Mouse (Mus musculus): ENCODE measurements at regions not wholly inside any gene's neighbourhood (a gene's known extent, or its start where the extent isn't known, plus 50 kb on each side); places are given as distances from the start of the nearest gene placed in this dataset.

DNA sequence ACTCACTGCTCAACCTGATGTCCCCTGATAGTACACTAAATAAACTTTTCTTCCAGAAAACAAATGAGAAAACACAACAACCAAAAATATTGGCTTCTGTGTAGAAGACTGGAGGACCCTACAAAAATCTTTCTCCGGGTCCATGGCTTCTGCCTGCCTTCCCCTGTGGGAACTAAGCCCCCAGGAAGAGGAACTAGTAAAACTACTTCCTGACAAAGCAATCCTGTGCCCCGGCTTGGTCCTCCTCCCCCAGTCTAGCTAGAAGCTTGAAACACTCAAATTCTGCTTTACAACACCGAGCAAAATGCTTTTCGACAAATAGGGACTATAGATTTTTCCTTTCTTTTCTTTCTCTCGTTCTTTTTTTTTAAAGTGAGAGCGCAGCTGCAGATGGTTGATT lies 51.3 kb upstream of the Mki67 start:
- Histone ChIP-seq H3K4me1 (ENCODE audit: control insufficient read depth, insufficient read depth, low read length) (no peaks in the 10 kb centered on the region), H3K27ac (ENCODE audit: low read depth, low read length) (no peak overlapping the region), H3K36me3 (ENCODE audit: control insufficient read depth, insufficient read depth, low read length) (no peaks in the 10 kb centered on the region), H3K27me3 (ENCODE audit: control insufficient read depth, insufficient read depth, low read length) (no peaks in the 10 kb centered on the region), H3K9ac (ENCODE audit: low read length) (no peak overlapping the region), H3K9me3 (ENCODE audit: control insufficient read depth, low read length) (no peaks in the 10 kb centered on the region), H3K4me2 (no peak overlapping the region), H3K4me3 (ENCODE audit: low read depth, low read length) (no peak overlapping the region)
- ATAC-seq (ENCODE audit: low FRiP score) (no peak), DNase-seq (ENCODE audit: low spot score, missing footprints) (no peak)
- WGBS = 90% methylated on average over 6 of the region's 6 CpGs

DNA sequence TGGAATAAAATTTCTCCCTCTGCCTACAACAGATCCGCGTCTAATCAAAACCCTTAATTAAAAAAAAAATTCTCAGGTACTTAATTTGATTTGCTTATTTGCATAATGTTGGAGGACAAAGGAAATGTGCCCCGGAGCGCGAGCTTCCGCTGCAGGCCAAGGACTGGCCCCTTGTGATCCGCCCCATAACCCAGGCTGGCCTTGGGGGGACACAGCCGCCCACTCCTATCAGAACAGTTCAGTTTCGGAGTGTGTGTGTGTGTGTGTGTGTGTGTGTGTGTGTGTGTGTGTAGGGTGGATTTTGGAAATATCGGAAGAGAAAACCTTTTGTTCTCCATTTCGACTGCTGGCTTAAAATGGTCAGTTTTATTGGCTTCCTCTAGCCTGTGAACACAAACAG lies 51.9 kb upstream of the Mki67 start:
- ATAC-seq (ENCODE audit: low FRiP score) = no peak
- Histone ChIP-seq H3K4me3 (ENCODE audit: low read depth, low read length) (no peak overlapping the region), H3K36me3 (ENCODE audit: control insufficient read depth, insufficient read depth, low read length) (no peaks in the 10 kb centered on the region), H3K9me3 (ENCODE audit: control insufficient read depth, low read length) (no peaks in the 10 kb centered on the region), H3K4me2 (no peak overlapping the region), H3K9ac (ENCODE audit: low read length) (no peak overlapping the region), H3K27ac (ENCODE audit: low read depth, low read length) (no peak overlapping the region), H3K4me1 (ENCODE audit: control insufficient read depth, insufficient read depth, low read length) (no peaks in the 10 kb centered on the region), H3K27me3 (ENCODE audit: control insufficient read depth, insufficient read depth, low read length) (no peaks in the 10 kb centered on the region)
- no peak for DNase-seq (ENCODE audit: low spot score, missing footprints)
- 89% methylated on average over 11 of the region's 11 CpGs for WGBS

DNA sequence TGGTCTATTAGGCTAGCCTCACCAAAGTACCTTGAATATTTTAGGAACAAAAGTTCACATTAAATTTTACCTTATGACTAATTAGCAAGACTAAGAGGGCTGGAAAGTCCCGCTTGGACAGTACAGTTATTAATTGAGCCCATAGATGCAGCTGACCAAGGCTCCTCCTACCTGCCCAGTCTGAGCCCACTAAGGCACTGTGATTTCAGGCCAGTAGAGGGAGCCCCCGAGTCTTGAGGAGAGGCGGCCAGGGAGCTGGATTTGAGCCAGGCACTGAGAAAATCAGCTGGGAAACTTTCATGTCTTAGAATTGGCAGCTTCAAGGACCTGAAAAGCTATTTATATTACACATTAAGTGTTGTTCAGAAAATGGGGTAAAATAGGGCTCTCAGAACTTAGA lies 52.4 kb upstream of the Mki67 start:
- Histone ChIP-seq H3K4me1 (ENCODE audit: control insufficient read depth, insufficient read depth, low read length) (no peaks in the 10 kb centered on the region), H3K4me2 (no peak overlapping the region), H3K4me3 (ENCODE audit: low read depth, low read length) (no peak overlapping the region), H3K36me3 (ENCODE audit: control insufficient read depth, insufficient read depth, low read length) (no peaks in the 10 kb centered on the region), H3K27ac (ENCODE audit: low read depth, low read length) (no peak overlapping the region), H3K27me3 (ENCODE audit: control insufficient read depth, insufficient read depth, low read length) (no peaks in the 10 kb centered on the region), H3K9ac (ENCODE audit: low read length) (no peak overlapping the region), H3K9me3 (ENCODE audit: control insufficient read depth, low read length) (no peaks in the 10 kb centered on the region)
- WGBS = 14% methylated on average over 3 of the region's 3 CpGs
- DNase-seq (ENCODE audit: low spot score, missing footprints) (peak; percentile 97), ATAC-seq (ENCODE audit: low FRiP score) (no peak)

DNA sequence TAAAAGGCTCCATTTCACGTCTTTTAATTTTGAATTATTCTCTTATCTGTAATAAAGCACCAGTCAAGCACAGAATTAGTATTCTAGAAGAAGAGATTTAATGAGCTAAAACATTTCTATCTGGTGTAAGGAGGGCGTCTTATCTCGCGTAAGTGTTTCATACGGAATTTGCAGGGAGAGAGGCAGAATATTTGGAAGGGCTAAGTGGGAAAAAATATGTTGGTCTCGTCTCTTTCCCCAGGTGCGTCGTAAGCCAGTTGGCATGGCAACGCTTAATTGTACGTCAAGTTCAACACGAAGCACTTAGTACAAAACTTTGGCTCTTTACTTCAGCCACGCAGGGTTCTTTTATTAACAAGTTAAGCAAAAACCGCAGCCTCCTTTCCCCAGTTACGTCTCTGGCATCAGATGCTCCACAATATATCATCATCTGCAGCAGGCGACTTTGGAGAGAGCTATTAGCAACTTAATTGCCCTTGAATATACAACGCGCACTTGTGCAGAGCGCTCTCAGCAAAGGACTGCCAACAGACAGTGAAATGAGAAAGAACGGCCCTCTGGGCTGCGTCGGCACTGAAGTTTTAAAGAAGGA lies 53.0 kb upstream of the Mki67 start:
- Histone ChIP-seq H3K4me3 (ENCODE audit: low read depth, low read length) (no peak overlapping the region), H3K27ac (ENCODE audit: low read depth, low read length) (no peak overlapping the region), H3K36me3 (ENCODE audit: control insufficient read depth, insufficient read depth, low read length) (no peaks in the 10 kb centered on the region), H3K9me3 (ENCODE audit: control insufficient read depth, low read length) (no peaks in the 10 kb centered on the region), H3K4me2 (no peak overlapping the region), H3K9ac (ENCODE audit: low read length) (no peak overlapping the region), H3K27me3 (ENCODE audit: control insufficient read depth, insufficient read depth, low read length) (no peaks in the 10 kb centered on the region), H3K4me1 (ENCODE audit: control insufficient read depth, insufficient read depth, low read length) (no peaks in the 10 kb centered on the region)
- whole genome bisulfite sequencing = 86% methylated on average over 21 of the region's 21 CpGs
- DNase-seq (ENCODE audit: low spot score, missing footprints) = peak; percentile 66
- no peak for ATAC-seq (ENCODE audit: low FRiP score)

DNA sequence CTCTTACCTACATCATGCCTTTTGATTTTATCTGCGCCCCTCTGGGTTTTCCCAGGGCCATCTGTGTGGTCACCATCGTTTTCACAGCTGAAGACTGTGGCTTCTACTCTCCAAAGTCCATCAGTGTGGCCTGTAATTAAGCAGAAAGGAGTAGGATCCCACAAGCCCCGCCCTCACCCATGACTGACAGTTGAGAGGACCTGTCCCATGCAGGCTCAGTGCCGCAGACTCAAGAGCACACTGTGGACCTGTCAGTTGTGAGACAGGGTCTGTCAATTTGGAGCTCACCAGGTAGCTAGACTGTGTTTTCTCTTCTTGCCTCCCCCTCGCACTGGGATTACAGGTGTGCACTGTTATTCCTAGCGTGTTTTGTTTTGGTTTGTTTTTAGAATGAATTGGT lies 53.9 kb upstream of the Mki67 start:
- no peaks in the 10 kb centered on the region for H3K9me3 ChIP-seq (ENCODE audit: control insufficient read depth, low read length)
- DNase-seq (ENCODE audit: low spot score, missing footprints) = no peak
- 62% methylated on average over 6 of the region's 6 CpGs for WGBS

DNA sequence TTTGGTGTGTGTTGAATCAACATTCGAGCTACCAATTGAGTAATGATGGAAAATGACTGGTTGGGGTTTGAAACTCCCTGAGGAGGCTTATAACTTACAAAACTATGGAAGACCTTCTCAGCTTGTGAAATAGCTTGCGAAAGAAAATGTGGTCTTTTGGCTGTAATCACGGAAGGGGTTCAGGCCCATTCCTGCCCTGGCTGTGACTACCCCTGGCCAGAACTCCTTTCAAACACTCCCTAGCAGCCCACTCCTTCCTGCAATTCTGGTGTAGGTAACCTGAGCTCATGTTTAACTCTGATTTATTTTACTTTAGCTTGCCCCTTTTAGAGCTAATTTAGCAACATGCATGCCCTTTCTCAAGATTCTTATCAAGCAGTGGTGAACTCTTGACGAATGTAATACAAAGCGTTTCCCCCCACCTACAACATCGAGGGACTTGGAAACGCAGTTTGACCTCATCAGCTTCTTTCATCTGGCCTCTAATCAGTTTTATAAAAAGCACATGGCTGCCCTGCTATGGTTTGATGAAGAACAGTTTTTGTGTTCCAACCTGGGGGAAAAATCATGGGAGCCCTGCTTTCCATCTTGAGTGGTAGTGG lies 59.8 kb upstream of the Mki67 start:
- Histone ChIP-seq H3K36me3 (ENCODE audit: control insufficient read depth, insufficient read depth, low read length) (no peaks in the 10 kb centered on the region), H3K4me3 (ENCODE audit: low read depth, low read length) (no peak overlapping the region), H3K27me3 (ENCODE audit: control insufficient read depth, insufficient read depth, low read length) (no peaks in the 10 kb centered on the region), H3K4me2 (no peak overlapping the region), H3K9ac (ENCODE audit: low read length) (no peak overlapping the region), H3K27ac (ENCODE audit: low read depth, low read length) (no peak overlapping the region), H3K4me1 (ENCODE audit: control insufficient read depth, insufficient read depth, low read length) (no peaks in the 10 kb centered on the region), H3K9me3 (ENCODE audit: control insufficient read depth, low read length) (no peaks in the 10 kb centered on the region)
- no peak for DNase-seq (ENCODE audit: low spot score, missing footprints)
- ATAC-seq (ENCODE audit: low FRiP score) = no peak
- 85% methylated on average over 7 of the region's 7 CpGs for WGBS

More for the DNA sequence above, 53.9 kb upstream of the Mki67 start:
- Histone ChIP-seq H3K27me3 (ENCODE audit: control insufficient read depth, insufficient read depth, low read length) (no peaks in the 10 kb centered on the region), H3K9ac (ENCODE audit: low read length) (no peak overlapping the region), H3K4me2 (no peak overlapping the region), H3K4me3 (ENCODE audit: low read depth, low read length) (no peak overlapping the region), H3K36me3 (ENCODE audit: control insufficient read depth, insufficient read depth, low read length) (no peaks in the 10 kb centered on the region), H3K27ac (ENCODE audit: low read depth, low read length) (no peak overlapping the region), H3K4me1 (ENCODE audit: control insufficient read depth, insufficient read depth, low read length) (no peaks in the 10 kb centered on the region)
- ATAC-seq (ENCODE audit: low FRiP score) = no peak

DNA sequence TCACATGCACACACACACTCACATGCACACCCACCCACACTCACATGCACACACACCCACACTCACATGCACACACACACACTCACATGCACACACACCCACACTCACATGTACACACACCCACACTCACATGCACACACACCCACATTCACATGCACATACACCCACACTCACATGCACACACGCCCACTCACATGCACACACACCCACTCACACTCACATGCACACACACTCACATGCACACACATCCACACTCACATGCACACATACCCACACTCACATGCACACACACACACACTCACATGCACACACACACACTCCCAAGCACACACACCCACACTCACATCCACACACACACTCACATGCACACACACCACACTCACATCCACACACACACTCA lies 74.0 kb upstream of the Mki67 start:
- H3K4me2 ChIP-seq = no peak overlapping the region
- no peaks in the 10 kb centered on the region for H3K9me3 ChIP-seq (ENCODE audit: control insufficient read depth, low read length)
- H3K36me3 ChIP-seq (ENCODE audit: control insufficient read depth, insufficient read depth, low read length) = no peaks in the 10 kb centered on the region
- no peak overlapping the region for H3K4me3 ChIP-seq (ENCODE audit: low read depth, low read length)
- 84% methylated on average over 1 of the region's 1 CpGs for WGBS
- no peak for ATAC-seq (ENCODE audit: low FRiP score)
- DNase-seq (ENCODE audit: low spot score, missing footprints) = peak; percentile 64
- no peaks in the 10 kb centered on the region for H3K27me3 ChIP-seq (ENCODE audit: control insufficient read depth, insufficient read depth, low read length)
- H3K27ac ChIP-seq (ENCODE audit: low read depth, low read length) = no peak overlapping the region
- no peak overlapping the region for H3K9ac ChIP-seq (ENCODE audit: low read length)
- H3K4me1 ChIP-seq (ENCODE audit: control insufficient read depth, insufficient read depth, low read length) = peaks cover 3% of the 10 kb centered on the region; the same call in 1 of the 2 replicates

DNA sequence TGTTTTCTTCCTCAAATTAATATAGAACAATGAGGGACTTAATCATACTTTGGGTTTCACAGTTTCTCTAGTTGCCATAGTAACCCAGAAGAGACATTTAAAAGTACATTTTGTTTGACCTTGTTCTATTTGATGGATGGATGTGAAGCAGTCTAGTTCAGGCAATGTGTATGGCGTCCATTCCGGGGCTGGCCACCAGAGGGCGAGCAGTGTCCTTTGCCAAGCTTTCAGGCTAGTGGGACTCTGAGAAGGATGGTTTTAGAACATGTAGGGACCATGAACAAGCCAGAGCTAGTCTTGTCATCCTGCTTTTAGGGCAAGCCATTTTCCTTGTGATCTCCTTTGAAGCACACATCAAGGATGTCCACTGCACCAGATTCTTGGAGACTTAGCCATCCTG lies 74.8 kb upstream of the Mki67 start:
- no peaks in the 10 kb centered on the region for H3K9me3 ChIP-seq (ENCODE audit: control insufficient read depth, low read length)
- WGBS = 2% methylated on average over 3 of the region's 3 CpGs
- ATAC-seq (ENCODE audit: low FRiP score) = 0 out of 2 replicates have a peak, but pooled peaks have one; percentile 27

DNA sequence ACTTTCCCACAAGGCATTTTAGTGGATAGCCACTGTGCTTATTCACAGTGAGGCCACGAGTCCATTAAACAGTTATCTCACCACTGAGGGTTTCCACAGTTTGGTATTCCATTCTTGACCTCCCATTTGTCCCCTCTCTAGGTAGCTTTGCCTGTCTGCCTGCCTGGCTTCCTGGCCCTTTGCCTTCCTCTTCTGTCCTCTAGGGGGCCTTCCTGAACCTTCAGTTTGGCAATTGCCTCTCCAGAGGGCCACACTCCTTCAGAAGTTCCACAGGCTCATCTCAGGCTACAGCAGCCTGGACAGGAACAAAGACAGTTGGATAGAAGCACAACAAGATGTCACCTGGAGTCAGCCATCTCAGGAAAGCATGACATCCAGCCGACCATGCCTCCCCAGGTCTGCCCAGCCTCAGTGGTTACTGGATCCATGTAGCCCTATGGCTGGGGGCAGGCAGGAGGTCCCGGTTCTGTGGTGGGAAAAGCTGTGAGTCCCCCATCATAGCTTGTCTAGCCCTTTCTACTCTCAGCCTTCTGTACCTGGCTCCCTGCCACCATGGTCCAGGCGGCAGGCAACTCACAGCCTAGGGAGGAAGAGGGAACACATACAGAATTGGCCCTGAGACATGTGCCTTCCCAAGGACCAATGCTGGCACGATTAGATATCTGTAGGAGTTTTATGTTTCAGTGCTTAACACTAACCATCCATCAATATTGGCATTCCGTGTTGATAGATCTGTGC lies 76.0 kb upstream of the Mki67 start:
- peak; percentile 21 for DNase-seq (ENCODE audit: low spot score, missing footprints)
- peaks cover 3% of the 10 kb centered on the region; the same call in 1 of the 2 replicates for H3K4me1 ChIP-seq (ENCODE audit: control insufficient read depth, insufficient read depth, low read length)
- no peak for ATAC-seq (ENCODE audit: low FRiP score)

More for the DNA sequence above, 74.8 kb upstream of the Mki67 start:
- Histone ChIP-seq H3K9ac (ENCODE audit: low read length) (no peak overlapping the region), H3K36me3 (ENCODE audit: control insufficient read depth, insufficient read depth, low read length) (no peaks in the 10 kb centered on the region), H3K27ac (ENCODE audit: low read depth, low read length) (no peak overlapping the region), H3K4me3 (ENCODE audit: low read depth, low read length) (no peak overlapping the region), H3K4me2 (no peak overlapping the region), H3K27me3 (ENCODE audit: control insufficient read depth, insufficient read depth, low read length) (no peaks in the 10 kb centered on the region), H3K4me1 (ENCODE audit: control insufficient read depth, insufficient read depth, low read length) (peaks cover 3% of the 10 kb centered on the region; the same call in 1 of the 2 replicates)
- DNase-seq (ENCODE audit: low spot score, missing footprints) = peak; percentile 99

More for the DNA sequence above, 76.0 kb upstream of the Mki67 start:
- 74% methylated on average over 6 of the region's 6 CpGs for WGBS
- no peaks in the 10 kb centered on the region for H3K9me3 ChIP-seq (ENCODE audit: control insufficient read depth, low read length)
- H3K9ac ChIP-seq (ENCODE audit: low read length) = no peak overlapping the region
- no peak overlapping the region for H3K4me2 ChIP-seq
- no peak overlapping the region for H3K4me3 ChIP-seq (ENCODE audit: low read depth, low read length)
- H3K36me3 ChIP-seq (ENCODE audit: control insufficient read depth, insufficient read depth, low read length) = no peaks in the 10 kb centered on the region
- no peak overlapping the region for H3K27ac ChIP-seq (ENCODE audit: low read depth, low read length)
- no peaks in the 10 kb centered on the region for H3K27me3 ChIP-seq (ENCODE audit: control insufficient read depth, insufficient read depth, low read length)
